Mouse (Mus musculus): ENCODE results near the gene Pde7b.

Pde7b gene

DNA sequence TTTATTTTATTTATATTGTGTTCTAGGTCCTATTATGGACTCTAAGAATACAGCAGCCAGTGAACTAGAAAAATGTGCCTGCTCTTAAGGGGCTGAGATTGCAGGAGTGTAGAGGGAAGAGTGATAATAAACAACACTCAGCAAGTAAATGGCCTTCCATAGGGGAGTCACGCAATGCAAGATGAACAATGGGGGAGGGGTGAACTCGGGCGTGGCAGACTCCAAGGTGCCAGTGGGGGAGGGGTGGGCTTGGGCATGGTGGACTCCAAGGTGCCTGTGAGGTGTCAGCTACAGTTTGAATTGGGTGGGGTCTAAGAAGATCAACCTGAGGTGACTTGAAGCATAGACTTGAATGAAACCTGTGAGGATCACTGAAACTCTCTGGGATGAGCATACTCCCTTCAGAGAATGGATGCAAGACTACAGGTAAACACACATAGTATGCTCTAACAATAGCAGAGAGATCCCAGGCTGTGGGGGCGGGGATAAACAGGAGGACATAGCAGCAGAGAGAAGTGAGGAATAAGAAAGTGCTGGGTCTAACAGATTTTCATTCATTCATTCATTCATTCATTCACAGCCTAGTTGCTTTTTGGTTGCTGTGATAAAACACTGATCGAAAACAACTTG is 230.9 kb downstream of the Pde7b start:
- no peak for DNase-seq (ENCODE audit: low spot score)

DNA sequence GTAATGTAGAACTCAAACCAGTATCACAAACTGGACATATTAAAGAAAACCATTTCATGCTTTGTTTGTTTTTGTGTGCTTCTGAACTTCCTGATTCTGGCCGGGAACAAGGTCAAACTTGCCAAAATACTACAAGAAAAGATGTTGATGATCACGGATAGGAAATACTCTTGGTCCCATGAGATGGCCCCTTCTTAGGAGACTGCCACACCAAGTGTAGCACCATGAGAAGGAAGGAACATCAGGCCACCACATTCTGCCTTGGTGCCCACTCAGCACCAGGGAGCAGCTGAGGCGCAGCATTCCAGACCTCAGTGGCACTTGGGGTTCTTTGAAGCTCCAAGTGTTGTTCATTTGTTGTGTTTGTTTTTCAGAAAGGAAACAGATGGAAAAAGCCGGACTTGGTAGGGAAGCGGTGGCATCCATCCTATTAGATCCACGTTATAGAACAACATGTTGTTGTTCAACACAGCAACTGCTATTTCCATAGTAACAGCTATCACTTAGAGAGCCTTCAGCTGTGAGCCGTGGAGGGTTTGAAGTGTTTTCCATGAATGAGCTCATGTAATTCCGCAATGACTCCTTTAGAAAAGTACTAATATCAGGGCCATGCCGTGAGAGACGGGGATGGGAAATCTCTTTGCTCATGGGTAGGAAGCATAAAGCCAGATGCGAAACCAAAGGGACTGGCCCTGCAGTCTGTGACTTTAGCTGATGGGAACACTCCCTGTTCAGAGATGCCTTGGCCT is 232.5 kb downstream of the Pde7b start:
- DNase-seq (ENCODE audit: low spot score) = no peak

DNA sequence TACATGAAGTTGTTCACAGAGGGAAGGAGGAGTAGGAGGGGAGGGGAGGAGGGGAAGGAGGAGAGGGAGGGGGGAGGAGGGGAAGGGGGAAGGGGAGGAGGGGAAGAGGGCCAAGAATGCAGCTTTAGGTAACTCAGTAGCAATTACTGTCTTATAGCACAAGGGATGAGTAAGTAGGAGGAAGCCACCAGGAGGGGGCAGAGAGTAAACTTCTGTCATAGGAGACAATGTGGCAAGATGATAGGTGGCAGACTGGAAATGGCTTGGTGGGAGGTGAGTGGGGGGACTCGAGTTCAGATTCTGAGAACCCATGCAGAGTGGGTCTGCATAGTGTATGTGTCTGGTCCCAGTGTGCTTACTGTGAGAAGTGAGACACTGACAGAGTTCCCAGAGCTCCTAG is 234.1 kb downstream of the Pde7b start:
- no peak for DNase-seq (ENCODE audit: low spot score)

DNA sequence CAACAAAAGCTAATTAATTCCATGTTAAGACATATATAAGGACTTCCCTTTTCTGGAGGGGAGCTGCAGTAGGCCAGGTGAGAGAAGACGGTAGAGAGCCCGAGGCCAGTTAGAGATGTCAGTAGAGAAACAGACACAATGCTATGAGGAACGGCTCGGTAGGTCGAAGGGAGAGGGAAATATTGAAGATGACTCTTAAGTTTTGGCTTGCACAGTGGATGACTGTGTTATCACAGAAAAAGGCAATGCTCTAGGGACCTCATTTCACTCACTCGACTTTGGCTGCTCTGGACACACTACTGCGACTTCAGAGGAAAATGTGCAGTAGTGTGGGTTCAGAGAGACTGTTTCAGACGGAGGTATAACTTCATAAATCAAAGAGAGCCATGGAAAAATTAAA is 234.6 kb downstream of the Pde7b start:
- DNase-seq (ENCODE audit: low spot score) = no peak

DNA sequence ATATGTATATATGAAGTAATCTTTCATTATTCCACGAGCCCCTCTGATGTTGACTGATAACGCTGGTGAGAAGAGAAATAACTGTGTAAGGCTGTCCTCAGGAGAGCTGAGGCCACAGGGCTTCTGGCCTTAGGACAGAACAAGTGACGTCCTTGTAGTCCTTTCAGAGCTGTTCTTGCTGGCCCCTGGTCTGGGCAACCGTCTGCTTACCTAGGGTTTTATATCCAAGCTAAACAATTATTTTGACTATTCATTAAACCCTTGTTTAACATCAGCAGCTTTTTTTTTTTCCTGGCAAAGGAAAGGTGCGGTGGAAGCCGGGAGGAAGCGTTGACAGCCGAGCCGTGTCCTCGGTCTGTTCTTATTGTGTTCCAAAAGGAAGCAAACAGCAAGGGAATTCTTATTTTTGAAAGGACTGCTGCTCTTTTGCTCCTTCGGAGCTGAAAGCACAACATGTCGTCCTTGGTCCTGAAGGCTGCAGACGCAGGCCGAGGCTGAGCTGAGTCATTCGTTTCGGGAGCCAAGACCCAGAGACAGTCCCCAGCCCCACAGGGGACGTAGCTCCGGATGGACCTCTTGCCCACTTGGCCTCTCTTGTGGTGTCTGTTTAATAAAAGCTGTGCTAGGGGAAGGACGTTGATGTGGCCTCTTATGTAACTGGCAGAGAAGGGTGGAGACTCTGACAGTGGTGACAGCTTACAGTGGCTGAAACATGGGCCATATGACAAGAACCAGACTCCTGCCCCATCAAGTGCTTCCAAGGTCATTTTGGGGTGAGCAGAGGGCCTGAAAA is 238.2 kb downstream of the Pde7b start:
- peak; percentile 8 for DNase-seq (ENCODE audit: low spot score)

DNA sequence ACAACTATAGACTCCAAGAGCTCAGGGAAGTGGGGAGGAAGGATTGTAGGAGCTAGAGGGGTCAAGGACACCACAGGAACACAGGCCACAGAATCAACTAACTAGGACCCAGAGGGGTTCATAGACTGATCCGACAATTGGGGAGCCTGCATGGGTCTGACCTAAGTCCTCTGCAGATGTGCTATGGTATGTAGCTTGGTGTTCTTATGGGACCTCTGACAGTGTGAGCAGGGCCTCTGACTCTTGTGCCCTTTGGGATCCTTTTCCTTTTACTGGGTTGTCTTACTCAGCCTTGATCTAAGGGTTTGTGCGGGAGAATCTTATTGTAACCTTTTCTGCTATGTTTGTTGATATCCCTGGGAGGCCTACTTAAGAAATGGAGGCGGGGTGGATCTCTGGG is 239.1 kb downstream of the Pde7b start:
- no peak for DNase-seq (ENCODE audit: low spot score)

DNA sequence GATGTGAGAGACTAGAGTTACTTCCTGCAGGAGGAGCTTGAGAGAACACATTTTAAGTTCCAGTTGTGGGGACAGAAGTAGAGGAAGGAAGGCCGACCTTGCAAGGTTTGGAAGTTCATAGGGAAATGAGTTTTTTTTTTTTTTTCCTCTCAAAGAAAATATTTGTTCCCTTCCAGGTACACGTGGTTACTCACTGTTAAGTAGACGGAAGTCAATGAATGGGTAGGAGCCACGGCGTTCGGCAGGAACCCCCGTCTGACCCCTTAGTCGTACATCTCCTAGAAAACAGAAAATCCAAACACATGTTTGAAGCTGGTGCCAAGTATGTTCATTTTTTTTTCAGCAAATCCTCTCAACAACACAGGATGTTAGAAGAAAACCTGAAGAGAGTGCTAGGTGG is 245.4 kb downstream of the Pde7b start:
- DNase-seq (ENCODE audit: low spot score) = no peak

DNA sequence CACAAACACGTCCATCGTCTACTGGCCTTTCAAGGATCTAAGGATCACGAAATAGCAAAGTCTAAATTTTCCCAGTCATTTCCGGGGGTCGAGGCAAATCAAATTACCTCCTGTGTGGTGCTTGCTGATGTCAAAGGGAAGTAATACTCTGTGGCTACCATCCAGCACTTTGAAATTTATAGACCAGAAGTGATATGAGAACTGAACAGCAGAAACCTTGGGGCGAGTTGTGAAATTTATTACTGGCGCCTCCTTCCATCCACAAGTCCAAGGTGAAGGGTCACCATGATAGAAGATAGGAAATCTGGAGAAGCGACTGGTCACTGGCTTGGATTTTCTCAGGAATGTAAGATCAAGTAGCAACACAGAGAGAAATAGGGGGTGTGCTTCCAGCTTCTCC is 246.4 kb downstream of the Pde7b start:
- no peak for DNase-seq (ENCODE audit: low spot score)

DNA sequence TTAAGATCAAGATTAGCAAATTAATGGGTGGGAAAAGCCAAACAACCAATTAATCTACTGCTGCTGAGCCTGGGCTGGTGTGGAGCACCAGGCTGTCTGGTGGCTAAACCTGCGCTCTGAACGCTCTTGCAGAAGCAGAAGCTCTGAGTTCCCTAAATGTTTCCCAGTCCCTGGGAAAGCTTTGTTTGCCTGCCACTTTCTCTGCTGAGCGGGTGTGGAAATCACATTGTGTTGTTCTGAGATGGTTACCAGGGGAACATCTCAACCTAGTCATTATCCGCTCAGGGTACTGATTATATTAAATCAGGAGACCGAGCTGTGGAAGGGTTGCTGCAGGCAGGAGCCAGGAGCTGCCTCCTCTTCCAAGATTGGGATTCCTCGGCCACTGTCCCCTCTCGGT is 250.0 kb downstream of the Pde7b start:
- no peak for DNase-seq (ENCODE audit: low spot score)

DNA sequence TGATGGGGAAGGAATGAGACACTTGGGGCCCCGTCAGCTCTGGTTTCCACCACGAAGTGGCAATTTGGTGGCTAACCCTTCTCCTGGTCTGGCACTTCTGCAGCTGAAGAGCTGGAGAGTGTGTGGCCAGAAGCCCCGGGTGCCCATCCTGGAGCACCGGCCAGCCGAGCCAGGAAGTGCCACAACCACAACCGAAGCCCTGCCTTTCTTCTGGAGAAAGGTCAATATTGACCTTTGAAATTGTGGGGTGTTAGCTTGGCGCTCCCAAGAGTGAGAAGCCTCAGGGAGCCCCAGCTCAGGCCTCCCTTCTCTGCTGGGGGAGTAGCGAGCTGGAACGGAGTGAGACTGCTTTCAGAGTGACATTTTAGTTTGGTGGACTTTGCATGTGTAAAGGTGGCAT is 250.8 kb downstream of the Pde7b start:
- no peak for DNase-seq (ENCODE audit: low spot score)

DNA sequence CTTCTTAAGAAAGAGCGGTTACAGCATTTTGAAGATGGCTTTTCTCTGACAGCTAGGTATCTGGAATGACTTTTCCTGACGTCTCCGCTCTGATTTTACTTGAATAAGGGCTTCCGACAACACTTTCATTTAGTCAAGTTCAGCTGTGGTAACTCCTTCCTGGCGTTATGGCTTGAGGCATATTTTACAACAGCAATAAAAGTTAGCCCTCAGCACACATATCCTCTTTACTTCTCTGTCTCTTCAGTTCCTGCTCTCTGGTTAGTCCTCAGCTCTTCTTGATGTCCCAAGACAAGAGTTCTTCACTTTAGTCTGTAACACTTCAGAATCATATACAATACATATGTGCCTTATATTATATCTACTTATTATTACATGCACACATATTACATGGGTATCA is 251.4 kb downstream of the Pde7b start:
- DNase-seq (ENCODE audit: low spot score) = no peak

DNA sequence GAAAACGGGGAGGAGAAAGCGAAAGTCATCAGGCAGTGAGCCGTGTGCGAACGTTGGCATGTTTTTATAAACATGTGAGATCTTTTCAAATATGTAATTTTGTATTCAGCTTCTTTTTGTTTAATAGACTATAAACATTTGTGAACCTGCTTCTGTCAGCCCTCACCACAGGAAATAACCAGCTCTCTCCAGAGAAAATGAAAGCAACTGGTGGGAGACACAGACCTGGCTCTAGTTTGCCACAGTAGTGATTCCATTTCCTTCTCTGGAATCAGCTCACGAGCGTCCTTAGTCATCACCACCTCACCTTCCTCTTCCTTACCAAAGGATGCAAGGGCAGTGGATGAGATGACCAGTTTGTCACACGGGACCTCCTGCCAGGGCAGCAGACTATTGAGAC is 252.9 kb downstream of the Pde7b start:
- no peak for DNase-seq (ENCODE audit: low spot score)

DNA sequence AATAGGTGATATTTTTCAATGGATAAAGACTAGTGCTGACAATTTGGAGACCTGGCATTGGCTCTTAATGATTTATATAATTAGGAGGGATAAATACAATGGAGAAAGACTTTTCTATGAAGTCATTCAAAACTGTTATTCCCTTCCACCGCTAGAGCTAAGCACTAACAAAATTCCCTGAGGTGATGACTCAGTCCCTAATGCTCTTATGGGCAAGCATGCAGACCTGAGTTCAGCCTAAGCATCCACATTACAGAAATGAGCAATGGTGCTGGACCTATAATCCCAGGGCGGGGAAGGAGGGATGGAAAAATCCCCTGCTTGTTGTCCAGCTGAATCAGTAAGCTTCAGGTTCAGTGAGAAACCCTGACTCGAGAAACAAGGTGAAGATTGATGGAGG is 260.2 kb downstream of the Pde7b start:
- DNase-seq (ENCODE audit: low spot score) = no peak

DNA sequence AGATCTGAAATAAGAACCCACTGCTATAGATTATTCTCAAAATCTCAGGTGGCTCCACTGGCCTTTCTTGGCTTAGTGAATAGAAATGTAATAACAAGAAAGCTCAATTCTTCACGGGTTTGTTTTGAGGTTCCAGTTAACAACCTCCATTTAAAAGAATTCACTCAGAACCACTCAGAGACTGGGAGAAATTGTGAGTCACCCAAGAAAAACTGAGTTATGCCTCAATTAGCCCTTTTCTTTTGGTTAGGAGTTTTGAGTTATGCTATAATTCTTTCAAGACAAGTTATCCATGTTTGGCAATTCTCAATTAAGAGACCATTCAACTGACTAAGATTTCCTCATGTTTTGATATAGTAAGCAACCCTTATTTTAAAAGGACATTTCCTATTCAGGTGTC is 260.9 kb downstream of the Pde7b start:
- no peak for DNase-seq (ENCODE audit: low spot score)

DNA sequence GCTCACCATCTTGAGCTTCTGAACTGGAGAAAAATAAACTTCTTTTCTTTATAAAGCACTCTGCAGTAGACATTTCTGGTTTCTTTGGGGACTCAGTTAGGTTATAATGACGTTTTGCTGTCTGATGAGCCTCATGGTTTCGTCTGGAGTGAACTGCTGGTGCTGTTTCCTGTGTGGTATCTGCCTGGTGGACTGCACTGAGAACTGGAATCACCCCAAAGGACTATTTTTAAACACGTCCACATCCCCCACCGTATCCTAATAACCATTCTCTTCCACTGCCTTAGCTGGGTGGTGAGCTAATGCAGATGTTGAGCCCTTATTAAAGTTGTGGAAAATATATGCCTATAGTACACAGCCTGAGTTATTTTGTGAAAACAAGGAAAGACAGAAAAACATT is 262.3 kb downstream of the Pde7b start:
- no peak for DNase-seq (ENCODE audit: low spot score)

DNA sequence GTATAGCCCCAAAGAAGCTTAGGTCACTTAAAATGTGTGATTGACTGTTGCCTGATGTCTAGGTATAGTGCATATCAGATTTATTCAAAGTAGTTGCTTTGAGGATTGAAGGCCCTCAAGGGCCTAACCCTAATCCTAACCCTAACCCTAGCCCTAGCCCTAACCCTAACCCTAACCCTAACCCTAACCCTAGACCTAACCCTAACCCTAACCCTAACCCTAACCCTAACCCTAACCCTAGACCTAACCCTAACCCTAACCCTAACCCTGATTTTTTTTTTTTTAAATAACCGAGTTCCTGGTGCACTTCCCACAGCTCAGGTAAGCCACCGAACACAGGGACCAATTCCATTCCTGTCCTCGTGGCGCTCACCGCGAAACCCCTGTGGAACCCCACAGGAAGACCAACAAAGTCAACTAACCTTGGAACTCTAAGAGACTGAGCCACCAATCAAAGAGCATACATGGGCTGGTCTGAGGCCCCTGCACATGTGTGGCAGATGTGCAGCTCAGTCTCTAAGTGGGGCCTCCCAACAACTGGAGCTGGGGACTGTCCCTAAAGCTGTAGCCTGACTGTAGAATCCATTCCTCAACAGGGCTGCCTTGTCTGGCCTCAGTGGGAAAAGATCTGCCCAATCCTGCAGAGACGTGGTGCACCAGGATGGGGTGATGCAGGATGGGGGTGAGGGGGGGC is 265.1 kb downstream of the Pde7b start:
- DNase-seq (ENCODE audit: low spot score) = no peak

DNA sequence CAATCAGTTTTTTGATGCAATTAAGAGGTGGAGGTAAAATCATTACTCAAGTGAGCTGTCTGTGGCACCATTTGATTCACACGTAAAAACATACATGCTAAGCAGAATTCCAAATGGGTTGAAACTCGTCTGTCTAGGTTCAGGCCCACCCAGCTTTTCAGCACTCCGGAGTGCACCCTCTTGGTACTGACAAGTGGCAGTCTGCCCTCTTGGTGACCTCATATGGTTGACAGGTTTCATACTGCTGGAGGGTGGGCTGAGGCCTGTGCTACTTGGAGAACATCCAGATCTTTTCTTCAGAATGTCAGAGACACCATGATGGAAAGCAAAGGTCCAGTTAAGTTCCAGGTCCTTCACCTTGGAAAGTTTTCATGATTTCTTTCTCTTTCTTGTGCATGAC is 265.7 kb downstream of the Pde7b start:
- no peak for DNase-seq (ENCODE audit: low spot score)

DNA sequence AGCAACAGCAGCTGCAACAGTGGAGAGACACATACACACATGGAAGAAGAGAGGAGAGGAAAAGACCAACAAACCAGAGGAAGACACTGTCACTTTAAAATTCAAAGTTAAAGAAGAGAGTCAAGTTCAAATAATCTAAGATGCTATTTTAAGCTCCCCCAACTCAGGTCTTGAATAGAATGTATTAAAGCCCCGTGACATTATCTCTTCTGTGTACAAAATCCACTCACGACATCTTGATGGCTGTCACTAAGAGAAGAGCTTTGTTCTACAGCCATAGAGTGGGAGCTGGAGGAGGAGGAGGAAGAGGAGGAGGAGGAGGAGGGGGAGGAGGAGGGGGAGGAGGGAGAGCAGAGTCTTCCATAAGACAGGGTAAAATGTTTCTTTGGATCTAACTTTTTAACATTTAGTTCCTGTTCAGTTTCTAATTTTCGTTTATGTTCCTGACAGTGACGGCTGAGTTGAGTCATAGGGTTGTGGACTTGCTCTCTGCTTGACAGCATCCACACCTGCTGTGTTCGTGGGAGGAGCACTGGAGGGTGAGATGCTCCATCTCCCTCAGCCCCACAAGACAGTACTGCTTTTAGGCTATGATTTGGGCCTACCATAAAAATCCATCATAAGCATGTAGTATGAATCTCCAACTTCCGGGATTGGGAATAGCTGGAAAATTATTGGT is 270.4 kb downstream of the Pde7b start:
- no peak for DNase-seq (ENCODE audit: low spot score)

DNA sequence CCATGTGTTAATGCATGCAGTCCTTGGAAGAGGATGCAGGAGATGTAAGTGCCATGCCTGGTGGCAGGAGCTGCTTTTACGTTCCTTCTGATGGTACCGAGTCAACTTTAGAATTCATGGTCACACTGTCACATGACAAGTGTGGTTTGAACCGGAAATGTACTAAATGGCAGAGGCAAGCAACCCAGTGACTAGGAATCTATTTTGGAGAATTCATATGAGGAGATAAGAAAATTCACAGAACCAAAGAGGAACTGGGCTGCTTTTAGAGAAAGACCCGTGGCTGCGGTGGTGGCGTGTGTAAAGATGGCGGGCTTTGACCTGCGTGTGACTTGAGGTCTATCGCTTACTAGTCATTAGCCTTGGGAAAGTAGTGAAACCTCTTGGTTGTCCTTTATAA is 287.4 kb downstream of the Pde7b start:
- DNase-seq (ENCODE audit: low spot score) = no peak

DNA sequence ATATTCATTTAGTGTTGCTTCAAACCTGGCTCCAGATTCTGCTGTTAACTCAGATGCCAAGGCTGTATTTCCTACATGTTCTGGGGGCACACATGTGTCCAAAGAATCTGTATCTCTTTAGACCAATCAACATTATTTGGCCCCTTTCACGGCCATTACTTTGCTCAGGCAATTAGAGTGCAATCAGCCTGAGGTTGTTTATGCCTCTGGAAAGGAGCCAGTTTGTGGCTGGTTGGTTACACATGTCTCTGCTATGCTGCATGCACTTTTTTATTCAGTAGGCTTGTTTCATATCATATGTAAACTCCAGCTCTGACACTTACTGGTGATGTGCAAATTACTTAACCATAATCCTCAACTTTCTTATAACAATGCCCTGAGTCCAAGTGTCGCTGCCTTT is 287.9 kb downstream of the Pde7b start:
- DNase-seq (ENCODE audit: low spot score) = no peak

DNA sequence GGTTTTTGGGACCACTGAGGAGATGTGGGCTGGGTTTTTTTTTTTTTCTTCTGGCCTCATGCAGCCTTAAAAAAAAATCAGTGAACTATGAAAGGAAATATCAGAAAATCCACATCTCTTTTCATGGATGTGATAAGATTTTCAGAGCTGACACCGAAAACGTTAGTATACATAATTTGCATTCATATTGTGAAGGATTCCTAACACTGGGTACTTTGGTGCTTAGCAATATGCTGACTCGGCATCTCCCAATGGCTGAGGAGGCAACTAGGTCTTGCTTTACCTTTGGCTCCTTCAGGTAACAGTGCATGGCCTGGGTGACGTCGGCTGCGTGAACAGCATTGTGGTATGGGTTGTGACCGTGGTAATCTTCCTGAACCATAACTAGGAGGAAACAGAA is 289.0 kb downstream of the Pde7b start:
- no peak for DNase-seq (ENCODE audit: low spot score)

DNA sequence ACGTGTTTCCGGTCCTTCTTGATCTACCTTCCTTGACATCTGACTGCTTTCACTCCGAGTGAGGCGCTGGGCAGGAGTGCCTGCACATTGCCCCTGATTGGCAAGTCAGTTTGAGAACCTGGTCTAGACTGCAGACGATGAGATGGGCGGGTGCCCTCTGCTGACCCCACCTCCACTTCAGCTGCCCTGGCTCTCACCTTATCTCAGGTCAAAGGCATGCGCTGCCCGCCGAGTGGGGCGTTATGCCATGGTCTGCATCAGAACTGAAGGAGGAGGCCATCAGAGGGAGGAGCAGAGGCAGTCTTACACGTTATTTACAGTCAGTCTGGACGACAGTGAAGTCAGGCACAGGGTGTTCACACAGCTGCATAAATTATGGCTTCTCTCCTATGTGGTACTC is 293.5 kb downstream of the Pde7b start:
- DNase-seq (ENCODE audit: low spot score) = no peak
